ENCODE assay signal across 1 mouse cellular context in genomic region chr8:117256292-117256938, GRCm38 (mm10).
TF ChIP-seq lines count a peak whose summit lies in the region.

No protein-coding gene starts in this region.

TF ChIP-seq in MEL, 35 proteins besides CTCF, POLR2A, EP300 and RAD21 (continued from another document):
- TF ChIP-seq BHLHE40 (IDR thresholded peaks at IDR 0.05; ENCODE audit: borderline replicate concordance, low read depth, low read length): no peak
- TF ChIP-seq MYC (IDR thresholded peaks at IDR 0.05; ENCODE audit: low read depth, low read length): no peak
- no peak for TF ChIP-seq SMC3 (IDR thresholded peaks at IDR 0.05; ENCODE audit: low read depth, low read length)
- no peak for TF ChIP-seq ZC3H11A (IDR thresholded peaks at IDR 0.05; ENCODE audit: low read depth, low read length)
- TF ChIP-seq TBP (IDR thresholded peaks at IDR 0.05; ENCODE audit: low read depth, low read length): no peak
- peak in 1 of 2 experiments; percentile 75; a peak in 2 of 4 replicates for TF ChIP-seq USF2 (IDR thresholded peaks at IDR 0.05; ENCODE audit: borderline replicate concordance in 1 of 2, insufficient read depth in 1 of 2, low read depth in 1 of 2, low read length in 2 of 2)
- TF ChIP-seq TCF12 (IDR thresholded peaks at IDR 0.05; ENCODE audit: low read depth, low read length): 0 out of 2 replicates have a peak, but pooled peaks have one; percentile 15
- TF ChIP-seq MAZ (IDR thresholded peaks at IDR 0.05; ENCODE audit: low read depth, low read length): no peak; the same call in 1 of the 2 replicates
- TF ChIP-seq POLR2AphosphoS2 (IDR thresholded peaks at IDR 0.05; ENCODE audit: low read length): no peak
- no peak for TF ChIP-seq MYB (IDR thresholded peaks at IDR 0.05; ENCODE audit: low read depth, low read length)
TF ChIP-seq in MEL: peak in this region for 8.
